Mouse (Mus musculus) brown adipose tissue, adult 24 weeks (tissue): ENCODE measurements around the gene Rere. TPM values are rescaled to one million over a fixed set of nuclear protein-coding genes. Genes with fewer than 3 reads are reported as not detected.

Experiments used
- H3K27ac ChIP-seq: fragments of 200-500 bp; replicated peaks from 2 replicates; pipeline ENCODE4 v1.5.1; 2012; ENCODE audit warnings: low read depth, mild to moderate bottlenecking, low read length
- H3K4me1 ChIP-seq: fragments of 200-500 bp; 2 replicates; pipeline ENCODE4 v1.6.1; 2012; ENCODE audit warnings: low read length, mixed read lengths; ENCODE audit not compliant: control insufficient read depth, insufficient read depth, insufficient read length
- H3K4me3 ChIP-seq: fragments of 200-500 bp; 2 replicates; pipeline ENCODE4 v1.5.1; 2012; ENCODE audit warnings: low read depth, mild to moderate bottlenecking, low read length, moderate library complexity; ENCODE audit not compliant: insufficient read depth
- polyA plus RNA-seq: library from polyadenylated mRNA; stranded (reverse); fragments of >200 nt; gene quantifications from 2 replicates; pipeline ENCODE4 v1.2.4, GENCODE M21; 2012; ENCODE audit not compliant: missing spikeins, insufficient read depth, insufficient read length

The Rere gene
- polyA plus RNA-seq, 1 experiment, result 39.8 TPM

- H3K4me3 ChIP-seq, result no peak overlapping the region
- H3K4me1 ChIP-seq, result no peaks in the 10 kb centered on the region
- no peak overlapping the region for H3K27ac ChIP-seq
These were observed 383.3 kb downstream of the Rere start for GRCm38 (mm10) chr4:150664726-150665125.

GRCm38 (mm10) chr4:150665806-150666205, 384.4 kb downstream of the Rere start:
- no peak overlapping the region for H3K4me3 ChIP-seq

More at GRCm38 (mm10) chr4:150665806-150666205, 384.4 kb downstream of the Rere start:
- H3K27ac ChIP-seq, result no peak overlapping the region
- H3K4me1 ChIP-seq, result no peaks in the 10 kb centered on the region

Other genes with a start within 250 kb of the Rere start
- 2.0 and 2.4 TPM in 2 replicates for gene Gpr157, start 194.3 kb upstream of the Rere start, polyA plus RNA-seq
- gene Slc2a5, start 162.4 kb upstream of the Rere start, polyA plus RNA-seq, result 46.1 and 72.4 TPM in 2 replicates
- gene Slc2a7, start 132.7 kb upstream of the Rere start, polyA plus RNA-seq, result not detected in 2 replicates
- gene Car6, start 80.3 kb upstream of the Rere start, polyA plus RNA-seq, result not detected in 2 replicates
- 2,211 and 3,699 TPM in 2 replicates for gene Eno1, start 44.9 kb upstream of the Rere start, polyA plus RNA-seq